Mouse (Mus musculus) megakaryocyte, embryonic 14.5 days (primary cell): ENCODE measurements around the gene Abcb9.

Experiments
- FLI1 ChIP-seq: IDR thresholded peaks from 2 replicates; pipeline ENCODE4 v1.6.1; 2012; ENCODE audit warnings: low read length, inconsistent platforms, mixed read lengths
- GATA1 ChIP-seq: IDR thresholded peaks from 3 replicates; pipeline ENCODE4 v1.6.1; 2012; ENCODE audit warnings: mixed read lengths, low read length, inconsistent platforms, borderline replicate concordance

GRCm38 (mm10) chr5:124119204-124119603 lies 23.6 kb upstream of the Abcb9 start:
- TF ChIP-seq GATA1: no peak
- TF ChIP-seq FLI1: no peak
